Mouse (Mus musculus) embryonic fibroblast, embryonic 13.5 days (primary cell): ENCODE measurements around the gene Sik3.

ENCODE experiments used
- CTCF ChIP-seq: IDR thresholded peaks from 2 replicates; pipeline ENCODE4 v1.5.1; 2011; ENCODE audit warnings: mild to moderate bottlenecking, control low read depth, low read length, moderate library complexity, borderline replicate concordance; ENCODE audit not compliant: insufficient read depth
- POLR2A ChIP-seq: IDR thresholded peaks from 2 replicates; pipeline ENCODE4 v1.6.1; 2011; ENCODE audit warnings: low read depth, mild to moderate bottlenecking, control low read depth, low read length, moderate library complexity

GRCm38 (mm10) chr9:46198936-46199335 is 186.3 kb downstream of the Sik3 start:
- TF ChIP-seq CTCF (no peak), POLR2A (no peak)
